Mouse (Mus musculus) liver, embryonic 13.5 days (tissue): ENCODE measurements around the gene Srsf2. TPM values are rescaled to one million over a fixed set of nuclear protein-coding genes. Genes with fewer than 3 reads are reported as not detected.

ENCODE experiments used
- ATAC-seq: fragments of 200-750 bp; cut with Nextera tagmentation; 2 replicates; pipeline ENCODE4 v1.8.0; 2017; ENCODE audit warnings: low read depth, mild to moderate bottlenecking, moderate number of reproducible peaks, moderate library complexity
- DNase-seq: peaks from one replicate; pipeline ENCODE4 v3.0.0; 2022
- H3K27ac ChIP-seq: fragments of 300-500 bp; sonication (generic); 2 replicates; pipeline ENCODE4 v1.5.1; 2015; ENCODE audit warnings: moderate library complexity, mild to moderate bottlenecking, inconsistent platforms
- H3K27me3 ChIP-seq: fragments of 300-500 bp; sonication (generic); 2 replicates; pipeline ENCODE4 v1.6.1; 2015; ENCODE audit warnings: mild to moderate bottlenecking, inconsistent platforms
- H3K36me3 ChIP-seq: fragments of 300-500 bp; sonication (generic); 2 replicates; pipeline ENCODE4 v1.6.1; 2015; ENCODE audit warnings: mild to moderate bottlenecking, inconsistent platforms
- H3K4me1 ChIP-seq: fragments of 300-500 bp; sonication (generic); replicated peaks from 2 replicates; pipeline ENCODE4 v1.6.1; 2015; ENCODE audit warnings: inconsistent platforms
- H3K4me2 ChIP-seq: fragments of 300-500 bp; sonication (generic); 2 replicates; pipeline ENCODE4 v1.6.1; 2015; ENCODE audit warnings: inconsistent platforms, mild to moderate bottlenecking, moderate library complexity
- H3K4me3 ChIP-seq: fragments of 300-500 bp; sonication (generic); replicated peaks from 2 replicates; pipeline ENCODE4 v1.5.1; 2015; ENCODE audit warnings: mild to moderate bottlenecking, inconsistent platforms
- H3K9ac ChIP-seq: fragments of 300-500 bp; sonication (generic); 2 replicates; pipeline ENCODE4 v1.6.1; 2015; ENCODE audit warnings: mild to moderate bottlenecking, inconsistent platforms
- H3K9me3 ChIP-seq: fragments of 300-500 bp; sonication (generic); replicated peaks from 2 replicates; pipeline ENCODE4 v1.6.1; 2016; ENCODE audit warnings: inconsistent platforms
- WGBS: fragments of 180-500 bp; shearing (Covaris S2); methylation state at CpG from one replicate; pipeline ENCODE4 v1.1.7; 2015; ENCODE audit not compliant: insufficient replicate concordance; 5-methylcytosine and 5-hydroxymethylcytosine counted together
- polyA plus RNA-seq: library from polyadenylated mRNA; unstranded; fragments of >200 nt; fragmentation: Nextera tagmentation; extraction: Ambion mirVana; gene quantifications from 2 replicates; pipeline ENCODE4 v1.2.1, GENCODE M21; 2015

The Srsf2 gene
- polyA plus RNA-seq, 1 experiment from 2014 or later = 543 TPM

GRCm38 (mm10) chr11:116878454-116878853 lies 25.6 kb upstream of the Srsf2 start:
- Histone ChIP-seq H3K4me3 (no peak overlapping the region), H3K27me3 (no peaks in the 10 kb centered on the region), H3K9ac (no peak overlapping the region), H3K27ac (no peak overlapping the region), H3K36me3 (peaks cover 17% of the 10 kb centered on the region), H3K4me2 (no peak overlapping the region), H3K4me1 (no peaks in the 10 kb centered on the region), H3K9me3 (no peaks in the 10 kb centered on the region)
- ATAC-seq = no peak
- 86% methylated on average over 8 of the region's 8 CpGs for WGBS
- DNase-seq = no peak

GRCm38 (mm10) chr11:116873987-116874386 lies 21.1 kb upstream of the Srsf2 start:
- no peak overlapping the region for H3K27ac ChIP-seq
- H3K4me2 ChIP-seq = no peak overlapping the region
- ATAC-seq = no peak
- no peak overlapping the region for H3K4me3 ChIP-seq
- H3K9me3 ChIP-seq = no peaks in the 10 kb centered on the region
- no peaks in the 10 kb centered on the region for H3K27me3 ChIP-seq
- H3K9ac ChIP-seq = no peak overlapping the region
- peaks cover 45% of the 10 kb centered on the region for H3K36me3 ChIP-seq
- WGBS = 84% methylated on average over 20 of the region's 20 CpGs
- no peak for DNase-seq
- no peaks in the 10 kb centered on the region for H3K4me1 ChIP-seq

GRCm38 (mm10) chr11:116871538-116871937 lies 18.6 kb upstream of the Srsf2 start:
- Histone ChIP-seq H3K27ac (no peak overlapping the region), H3K27me3 (no peaks in the 10 kb centered on the region), H3K4me1 (no peaks in the 10 kb centered on the region), H3K4me2 (no peak overlapping the region), H3K36me3 (peaks cover 46% of the 10 kb centered on the region), H3K9ac (no peak overlapping the region), H3K4me3 (no peak overlapping the region), H3K9me3 (no peaks in the 10 kb centered on the region)
- DNase-seq = no peak
- no peak for ATAC-seq
- 79% methylated on average over 9 of the region's 9 CpGs for WGBS

DNA sequence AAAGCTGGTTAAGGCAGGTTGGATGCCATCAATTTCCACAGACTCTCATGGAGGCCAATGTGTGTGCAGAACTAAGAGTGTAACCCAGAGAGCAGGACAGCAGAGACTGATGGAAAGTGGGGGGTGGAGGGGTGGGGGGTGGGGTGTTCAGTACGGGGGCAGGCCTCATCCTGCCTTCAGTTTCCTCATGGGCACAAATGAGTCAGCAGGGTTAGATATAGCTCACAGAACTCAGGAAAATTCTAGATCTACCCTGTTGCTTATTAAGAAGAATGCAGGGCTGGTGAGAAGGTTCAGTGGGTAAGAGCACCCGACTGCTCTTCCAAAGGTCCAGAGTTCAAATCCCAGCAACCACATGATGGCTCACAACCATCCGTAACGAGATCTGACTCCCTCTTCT lies 16.7 kb upstream of the Srsf2 start:
- Histone ChIP-seq H3K4me3 (no peak overlapping the region), H3K9ac (no peak overlapping the region), H3K27ac (no peak overlapping the region), H3K27me3 (no peaks in the 10 kb centered on the region), H3K4me2 (no peak overlapping the region), H3K4me1 (no peaks in the 10 kb centered on the region), H3K9me3 (no peaks in the 10 kb centered on the region), H3K36me3 (peaks cover 49% of the 10 kb centered on the region)
- DNase-seq (no peak), ATAC-seq (no peak)
- WGBS = 74% methylated on average over 4 of the region's 4 CpGs

- 78% methylated on average over 8 of the region's 8 CpGs for WGBS
- Histone ChIP-seq H3K4me1 (no peaks in the 10 kb centered on the region), H3K9me3 (no peaks in the 10 kb centered on the region), H3K9ac (no peak overlapping the region), H3K4me2 (no peak overlapping the region), H3K27ac (no peak overlapping the region), H3K4me3 (no peak overlapping the region), H3K27me3 (no peaks in the 10 kb centered on the region), H3K36me3 (peaks cover 51% of the 10 kb centered on the region)
- DNase-seq (no peak), ATAC-seq (no peak)
Measured at GRCm38 (mm10) chr11:116869223-116869622, 16.3 kb upstream of the Srsf2 start.

GRCm38 (mm10) chr11:116868129-116868528 lies 15.2 kb upstream of the Srsf2 start:
- H3K27me3 ChIP-seq = no peaks in the 10 kb centered on the region
- 66% methylated on average over 3 of the region's 3 CpGs for WGBS
- no peaks in the 10 kb centered on the region for H3K9me3 ChIP-seq
- no peak overlapping the region for H3K27ac ChIP-seq
- peaks cover 47% of the 10 kb centered on the region for H3K36me3 ChIP-seq
- H3K4me2 ChIP-seq = no peak overlapping the region
- ATAC-seq (no peak), DNase-seq (no peak)
- H3K9ac ChIP-seq = no peak overlapping the region
- no peak overlapping the region for H3K4me3 ChIP-seq
- no peaks in the 10 kb centered on the region for H3K4me1 ChIP-seq

GRCm38 (mm10) chr11:116865945-116866585 lies 13.2 kb upstream of the Srsf2 start:
- Histone ChIP-seq H3K36me3 (peaks cover 49% of the 10 kb centered on the region), H3K9ac (no peak overlapping the region), H3K27ac (no peak overlapping the region), H3K4me2 (no peak overlapping the region), H3K27me3 (no peaks in the 10 kb centered on the region), H3K4me3 (no peak overlapping the region), H3K9me3 (no peaks in the 10 kb centered on the region), H3K4me1 (no peaks in the 10 kb centered on the region)
- WGBS = 73% methylated on average over 12 of the region's 12 CpGs
- ATAC-seq = no peak
- DNase-seq = no peak

DNA sequence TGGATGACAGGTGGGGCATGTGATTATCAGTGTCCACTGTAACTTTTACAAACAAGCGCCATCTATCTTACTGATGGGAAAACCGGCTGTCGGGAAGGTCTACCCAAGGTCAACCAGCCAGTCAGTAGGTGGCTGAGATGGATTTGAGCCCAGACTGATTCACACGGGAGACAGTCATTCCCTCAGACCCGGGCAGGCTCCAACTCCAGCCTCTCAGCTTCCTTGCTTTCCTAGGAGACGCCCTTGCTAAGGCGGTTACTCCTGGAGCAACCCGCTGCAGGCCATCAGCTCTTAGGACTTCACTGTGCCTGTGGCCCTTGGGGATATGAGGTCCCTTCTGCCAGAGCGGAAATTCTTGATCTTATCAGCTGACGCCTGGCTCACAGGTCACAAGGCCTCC lies 11.6 kb upstream of the Srsf2 start:
- Histone ChIP-seq H3K4me3 (no peak overlapping the region), H3K27ac (no peak overlapping the region), H3K27me3 (no peaks in the 10 kb centered on the region), H3K9me3 (no peaks in the 10 kb centered on the region), H3K4me2 (no peak overlapping the region), H3K9ac (no peak overlapping the region), H3K36me3 (peaks cover 49% of the 10 kb centered on the region), H3K4me1 (no peaks in the 10 kb centered on the region)
- ATAC-seq (no peak), DNase-seq (no peak)
- WGBS = 64% methylated on average over 10 of the region's 10 CpGs

DNA sequence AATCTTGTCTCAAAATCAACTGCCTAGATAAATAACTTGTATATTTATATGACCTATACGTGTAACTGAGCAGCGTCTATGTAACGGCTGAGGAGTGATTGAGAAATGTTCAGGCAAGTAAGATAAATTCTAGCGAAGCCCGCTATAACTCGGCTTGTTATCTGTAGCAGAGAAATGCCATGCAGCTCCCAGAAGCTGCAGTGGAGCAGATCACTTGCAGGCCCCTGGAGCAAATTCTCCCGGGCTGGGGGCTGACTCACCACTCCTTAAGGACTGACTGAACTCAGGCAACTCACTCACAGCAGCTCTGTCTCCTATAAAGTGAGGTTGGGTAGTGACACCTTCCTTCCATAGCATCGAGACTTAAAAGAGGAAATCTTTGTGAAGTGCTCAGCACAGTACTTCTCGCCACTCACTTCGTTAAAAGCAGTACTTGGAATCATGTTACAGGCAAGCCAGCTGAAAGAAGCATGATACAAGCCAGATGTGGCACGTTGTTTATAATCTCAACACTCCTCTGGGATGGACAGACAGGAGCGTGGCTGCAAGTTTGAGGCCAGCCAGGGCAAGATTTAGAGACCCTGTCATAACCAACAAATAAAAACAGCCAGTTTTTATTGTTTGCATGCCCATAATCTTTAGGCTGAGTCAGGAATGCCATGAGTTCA lies 4.4 kb upstream of the Srsf2 start:
- H3K27ac ChIP-seq = no peak overlapping the region
- ATAC-seq (no peak), DNase-seq (no peak)
- H3K9ac ChIP-seq = no peak overlapping the region
- no peaks in the 10 kb centered on the region for H3K27me3 ChIP-seq
- H3K4me3 ChIP-seq = no peak overlapping the region
- H3K36me3 ChIP-seq = peaks cover 26% of the 10 kb centered on the region
- WGBS = 59% methylated on average over 12 of the region's 12 CpGs
- no peaks in the 10 kb centered on the region for H3K9me3 ChIP-seq
- H3K4me1 ChIP-seq = peaks cover 26% of the 10 kb centered on the region
- no peak overlapping the region for H3K4me2 ChIP-seq

- H3K36me3 ChIP-seq = peaks cover 35% of the 10 kb centered on the region
- no peaks in the 10 kb centered on the region for H3K9me3 ChIP-seq
- no peaks in the 10 kb centered on the region for H3K27me3 ChIP-seq
- H3K4me2 ChIP-seq = peak overlapping the region; percentile 90
- H3K9ac ChIP-seq = peak overlapping the region; percentile 92
- peaks cover 40% of the 10 kb centered on the region for H3K4me1 ChIP-seq
- ATAC-seq (no peak), DNase-seq (no peak)
- H3K27ac ChIP-seq = peak overlapping the region; percentile 98
- peak overlapping the region; percentile 98 for H3K4me3 ChIP-seq
- WGBS = 19% methylated on average over 10 of the region's 10 CpGs
Measured at GRCm38 (mm10) chr11:116854279-116854678, 1.4 kb upstream of the Srsf2 start.

DNA sequence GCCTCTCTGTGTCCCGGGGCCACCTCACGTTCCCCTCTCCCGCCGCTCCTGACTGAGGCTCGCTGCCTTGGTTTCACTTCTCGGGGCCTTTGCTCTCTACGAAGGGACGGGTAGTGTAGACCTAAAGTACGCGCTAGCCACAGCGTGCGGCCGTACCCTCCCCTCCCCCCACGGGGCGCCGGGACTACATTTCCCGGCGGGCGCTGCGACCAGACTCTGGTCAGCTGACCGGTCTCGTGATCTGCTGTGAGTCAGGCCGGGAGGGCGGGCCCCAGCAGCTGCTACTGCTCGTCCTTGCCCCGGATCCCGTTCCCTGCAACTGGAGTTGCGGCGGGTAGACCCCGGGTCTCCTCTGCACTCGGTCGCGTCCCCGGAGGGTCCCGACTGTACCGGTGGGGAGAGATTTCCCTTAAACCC lies 626 bp upstream of the Srsf2 start:
- DNase-seq (peak; percentile 92), ATAC-seq (peak; percentile 84)
- WGBS = under 1% methylated on average over 36 of the region's 36 CpGs
- Histone ChIP-seq H3K4me2 (peak overlapping the region; percentile 90), H3K9me3 (no peaks in the 10 kb centered on the region), H3K4me1 (peaks cover 45% of the 10 kb centered on the region), H3K27me3 (no peaks in the 10 kb centered on the region), H3K9ac (peak overlapping the region; percentile 92), H3K27ac (peak overlapping the region; percentile 98), H3K36me3 (peaks cover 35% of the 10 kb centered on the region), H3K4me3 (peak overlapping the region; percentile 98)
